Mouse (Mus musculus) urinary bladder, postnatal 36 days (tissue): ENCODE results near the gene Gng7.
A peak's percentile ranks its signal among the peaks of the same experiment; 100 is the strongest.

Source experiments
- DNase-seq, 2 experiments: peaks; one replicate each; pipeline ENCODE4 v3.0.0; 2022; ENCODE audit warnings: low spot score in 2 of 2, mixed read lengths in 1 of 2

Gene Gng7

DNA sequence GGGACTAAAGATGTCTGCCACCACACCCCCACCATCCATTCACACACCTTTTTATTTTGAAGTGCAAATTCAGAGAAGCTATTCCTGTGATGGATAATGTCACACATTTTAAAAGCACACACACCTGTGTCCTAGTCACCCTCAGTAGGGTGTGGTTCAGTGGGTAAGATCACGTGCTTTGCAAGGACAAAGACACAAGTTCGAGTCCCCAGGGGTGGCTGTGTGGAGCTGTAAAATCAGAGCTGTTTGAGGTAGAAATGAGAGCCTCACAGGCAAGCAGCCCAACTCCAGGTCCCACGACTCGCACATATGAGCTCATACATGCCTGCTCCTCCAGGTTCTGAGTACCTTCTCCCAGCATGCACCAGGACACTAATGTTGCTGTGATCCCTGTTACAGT lies 46.6 kb downstream of the Gng7 start:
- no peak for DNase-seq

DNA sequence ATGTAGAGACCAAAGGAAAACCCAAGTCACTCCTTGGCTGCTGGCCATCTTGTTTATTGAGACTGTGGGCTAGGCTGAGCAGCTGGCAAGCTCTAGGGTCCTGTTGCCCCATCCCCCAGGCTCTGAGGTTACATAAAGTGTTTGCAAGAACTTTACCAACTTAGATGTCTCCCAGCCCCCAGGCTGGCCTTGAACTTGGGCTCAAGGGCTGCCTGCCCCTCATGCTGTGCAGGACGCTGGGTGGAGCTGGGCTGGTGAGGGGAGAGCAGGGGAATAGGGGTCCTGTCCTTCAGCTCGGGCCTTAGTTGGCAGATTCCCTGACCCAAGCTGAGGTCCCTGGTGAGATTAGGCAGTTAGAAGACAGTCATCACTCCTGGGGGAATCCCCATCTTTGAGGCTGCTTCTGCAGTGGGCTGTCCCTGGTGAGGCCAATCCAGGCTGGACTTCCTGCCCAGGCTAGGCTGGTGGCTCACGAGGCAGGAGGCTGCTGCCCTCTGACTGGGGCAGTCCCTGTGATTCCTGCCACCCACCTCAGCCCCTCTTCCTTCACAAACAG lies 47.6 kb downstream of the Gng7 start:
- DNase-seq, result no peak

DNA sequence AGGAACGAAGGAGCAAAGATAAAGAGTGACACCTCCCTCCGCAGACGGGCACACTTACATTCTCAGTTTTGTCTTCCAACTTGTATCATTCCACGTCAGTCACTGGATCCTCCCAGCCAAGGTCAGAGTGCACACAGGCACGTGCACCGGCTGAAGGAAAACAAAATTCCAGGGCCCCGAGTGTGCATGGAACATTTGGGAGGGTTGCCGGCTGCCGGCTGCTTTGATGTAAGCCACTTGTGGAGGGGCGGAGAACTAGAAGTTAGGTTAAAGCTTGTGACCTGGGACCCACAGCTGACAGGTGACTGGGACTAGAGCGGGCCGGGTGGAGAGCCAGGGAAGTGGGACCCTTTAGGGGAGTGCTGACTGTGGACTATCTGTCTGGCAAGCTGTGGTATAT lies 48.4 kb downstream of the Gng7 start:
- no peak for DNase-seq

DNA sequence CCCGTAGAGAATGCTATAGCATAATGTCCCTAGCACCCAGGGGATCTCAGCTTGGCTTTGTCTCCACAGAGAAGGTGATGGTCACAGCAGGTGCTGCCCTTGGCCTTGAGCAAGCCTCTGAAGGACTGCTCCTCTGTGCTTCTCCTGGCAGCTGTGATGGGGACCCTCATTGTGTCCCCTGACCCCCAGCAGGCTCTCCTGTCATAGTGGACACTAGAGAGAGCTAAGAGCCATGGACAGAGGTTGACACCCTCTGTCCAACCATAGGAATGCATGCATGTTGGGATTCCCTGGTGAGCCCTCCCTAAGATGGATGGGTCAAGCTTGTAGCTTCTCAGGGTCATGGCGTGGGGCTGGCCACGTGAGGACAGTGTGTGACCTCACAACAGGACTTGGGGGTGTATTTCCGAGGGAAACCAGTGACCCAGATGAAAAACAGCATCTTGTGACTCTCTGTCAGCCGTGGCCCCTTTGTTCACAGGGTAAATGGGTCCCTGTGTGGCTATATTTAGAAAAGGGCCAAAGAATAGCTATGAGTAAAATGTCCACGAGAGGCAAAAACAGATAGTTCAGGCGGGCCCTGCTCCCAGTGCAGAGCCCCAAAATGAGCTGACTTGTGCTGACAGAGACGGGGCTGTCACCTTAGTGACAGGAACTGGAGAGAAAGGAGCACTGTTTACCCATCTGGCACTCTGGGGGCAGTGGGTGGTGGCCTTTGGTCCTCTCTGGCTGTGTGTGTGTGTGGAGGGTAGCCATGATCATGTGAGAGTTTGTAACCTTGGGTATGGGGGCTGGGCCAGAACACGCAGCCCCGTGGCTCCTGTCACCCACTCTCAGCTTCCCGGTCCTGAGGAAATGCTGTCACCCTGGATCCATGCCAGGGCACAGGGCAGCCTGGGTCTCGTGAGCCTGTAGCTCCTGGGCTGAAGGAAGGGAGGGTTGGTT lies 51.4 kb downstream of the Gng7 start:
- peak in 1 of 2 experiments; percentile 52 for DNase-seq

GRCm38 (mm10) chr10:80962585-80962984 lies 52.2 kb downstream of the Gng7 start:
- no peak for DNase-seq

- peak in 1 of 2 experiments; percentile 52 for DNase-seq
Measured at GRCm38 (mm10) chr10:80962051-80962472, 52.7 kb downstream of the Gng7 start.

DNA sequence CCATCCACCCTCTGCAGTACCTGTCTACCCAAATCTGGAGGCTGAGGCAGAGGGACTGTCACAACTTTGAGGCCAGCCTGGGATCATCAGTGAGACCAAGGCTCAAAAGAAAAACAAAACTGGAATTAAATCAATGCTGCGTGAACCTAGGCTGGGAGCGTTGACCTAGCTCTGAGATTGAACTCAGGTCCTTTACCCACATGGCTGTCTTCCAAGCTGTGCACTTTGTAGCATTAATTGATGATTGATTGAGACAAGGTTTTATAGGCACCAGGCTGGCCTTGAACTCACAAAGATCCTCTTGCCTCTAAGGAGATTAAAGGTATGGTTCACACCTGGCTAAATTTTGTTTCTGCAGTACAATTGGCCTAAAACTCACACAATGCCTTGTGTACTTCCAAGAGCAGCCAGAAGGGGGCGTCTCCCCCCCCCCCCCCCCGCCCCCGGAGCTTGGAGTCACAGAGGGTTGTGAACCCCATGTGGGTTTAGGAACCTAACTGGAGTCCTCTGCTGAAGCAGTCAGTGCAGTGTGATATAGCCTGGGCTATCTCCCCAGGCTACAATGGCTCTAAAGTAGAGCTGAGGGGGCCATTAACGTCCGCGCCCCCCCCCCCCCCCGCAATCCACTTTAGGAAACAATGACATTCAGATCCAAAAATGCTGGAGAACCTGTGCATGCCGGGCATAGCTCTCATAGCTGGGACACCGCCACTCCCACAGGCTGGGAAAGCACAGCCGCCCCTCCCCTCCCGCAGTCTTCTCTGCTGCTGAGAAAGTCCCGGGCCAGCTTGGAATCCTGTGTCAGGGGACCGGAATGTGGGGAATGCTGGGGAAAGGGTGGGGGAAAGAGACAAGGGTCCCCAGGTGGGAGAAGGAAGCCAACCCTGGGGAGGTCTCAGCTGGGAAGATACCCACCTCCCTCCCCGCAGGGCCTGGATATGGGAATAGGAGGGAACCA lies 53.9 kb downstream of the Gng7 start:
- DNase-seq, result no peak

DNA sequence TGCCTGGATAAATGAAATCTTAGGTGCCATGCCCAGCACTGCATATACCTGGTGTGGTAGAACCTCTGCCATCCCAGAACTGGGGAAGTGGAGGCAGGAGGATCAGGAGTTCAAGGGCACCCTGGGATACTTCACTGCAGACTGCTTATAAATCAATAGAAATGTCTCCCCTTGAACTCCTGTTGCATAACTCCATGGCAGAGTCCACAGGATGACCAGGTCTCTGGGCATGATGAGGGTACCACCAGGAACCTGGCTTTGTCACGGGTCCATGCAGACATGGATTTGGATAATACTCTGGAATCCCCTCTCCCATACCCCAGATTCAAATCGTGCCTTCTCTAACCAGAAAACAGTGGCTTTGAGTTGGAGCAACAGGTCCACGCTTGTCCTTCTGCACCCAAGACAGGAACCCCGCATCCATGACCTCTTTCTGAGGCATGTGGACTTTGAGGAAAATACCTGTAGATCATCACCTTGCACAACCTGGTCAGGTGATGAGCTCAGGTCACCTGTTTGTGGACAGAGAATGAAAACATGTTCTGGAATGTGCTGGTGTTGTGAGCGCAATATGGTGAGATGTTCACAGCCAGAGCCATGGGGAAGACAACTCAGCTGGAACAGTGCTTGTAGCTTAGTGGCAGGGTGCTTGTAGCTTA lies 55.6 kb downstream of the Gng7 start:
- DNase-seq, result no peak

DNA sequence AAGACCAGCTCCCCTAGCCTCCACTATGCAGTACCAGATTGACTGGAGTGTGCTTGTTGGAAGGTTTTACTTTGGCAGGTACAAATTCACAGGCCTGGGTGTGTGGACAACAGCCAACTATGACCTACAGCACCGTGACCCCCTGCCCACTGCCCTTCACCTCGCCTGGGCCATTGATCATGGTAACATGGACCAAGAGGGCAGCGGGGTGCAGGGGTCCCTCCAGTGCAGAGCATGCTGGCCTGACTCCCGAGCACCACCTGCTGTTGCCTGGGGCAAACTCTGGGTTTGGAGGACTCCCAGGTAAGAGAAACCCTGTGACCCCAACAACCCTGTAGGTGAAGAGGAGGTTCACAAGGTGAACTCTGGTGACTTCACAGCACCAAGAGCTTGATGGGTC lies 57.0 kb downstream of the Gng7 start:
- no peak for DNase-seq

DNA sequence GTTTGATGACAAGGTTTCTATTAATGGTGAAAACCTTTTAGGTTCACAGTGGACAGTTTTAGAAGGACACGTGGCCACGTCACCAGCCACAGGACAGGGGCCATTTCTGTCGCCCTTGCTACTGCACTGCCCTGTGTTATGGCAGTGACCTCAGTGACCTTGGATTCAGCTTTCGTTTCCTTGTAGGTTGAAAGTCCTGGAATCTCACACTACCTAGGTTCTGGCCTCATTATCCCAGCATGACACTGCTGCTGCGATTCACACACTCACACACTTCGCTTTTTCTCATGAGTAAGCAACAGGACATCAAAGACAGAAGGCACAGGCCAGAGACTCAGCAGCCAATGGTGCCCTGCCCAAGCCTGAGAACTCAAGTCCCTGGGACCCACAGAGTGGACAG lies 57.8 kb downstream of the Gng7 start:
- DNase-seq, result no peak

DNA sequence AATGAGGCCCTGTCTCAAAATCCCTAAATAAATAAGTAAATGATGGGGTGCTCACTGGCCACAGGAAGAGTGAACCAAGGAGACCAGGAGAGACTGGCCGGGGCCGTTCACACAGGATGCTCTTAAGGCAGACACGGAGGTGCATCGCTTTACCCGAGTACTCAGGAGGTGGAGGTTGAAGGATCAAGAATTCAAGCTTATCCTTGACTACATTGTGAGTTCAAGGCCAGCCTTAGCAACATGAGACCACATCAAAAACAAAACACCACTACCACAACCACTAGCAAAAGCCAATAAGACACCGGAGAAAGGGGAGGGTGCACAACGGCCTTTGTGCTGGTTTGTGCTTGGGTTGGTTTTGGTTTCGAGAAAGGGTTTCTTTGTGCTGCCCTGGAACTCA lies 58.4 kb downstream of the Gng7 start:
- no peak for DNase-seq

- no peak for DNase-seq
Measured at GRCm38 (mm10) chr10:80955536-80955935, 59.2 kb downstream of the Gng7 start.

GRCm38 (mm10) chr10:80954843-80955242 lies 59.9 kb downstream of the Gng7 start:
- no peak for DNase-seq

GRCm38 (mm10) chr10:80954415-80954814 lies 60.3 kb downstream of the Gng7 start:
- DNase-seq, result no peak

DNA sequence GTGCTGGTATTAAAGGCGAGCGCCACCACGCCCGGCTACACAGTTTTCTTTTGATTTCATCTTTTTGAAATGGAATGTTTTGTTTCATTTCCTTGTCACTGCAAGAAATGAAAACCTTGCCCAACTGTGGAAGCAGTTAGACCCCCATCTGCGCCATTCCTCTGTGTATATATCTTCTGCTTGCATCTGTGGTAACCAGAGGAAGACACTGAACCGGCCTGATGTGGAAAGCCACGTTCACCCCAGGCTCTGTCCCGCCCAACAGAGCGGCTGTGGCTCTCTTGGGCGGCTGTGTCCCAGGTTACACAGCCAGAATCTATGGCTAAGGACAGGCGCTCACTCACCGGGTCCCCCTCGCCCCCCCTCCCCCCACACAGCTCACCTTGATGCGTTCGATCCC lies 62.3 kb downstream of the Gng7 start:
- DNase-seq, result no peak

DNA sequence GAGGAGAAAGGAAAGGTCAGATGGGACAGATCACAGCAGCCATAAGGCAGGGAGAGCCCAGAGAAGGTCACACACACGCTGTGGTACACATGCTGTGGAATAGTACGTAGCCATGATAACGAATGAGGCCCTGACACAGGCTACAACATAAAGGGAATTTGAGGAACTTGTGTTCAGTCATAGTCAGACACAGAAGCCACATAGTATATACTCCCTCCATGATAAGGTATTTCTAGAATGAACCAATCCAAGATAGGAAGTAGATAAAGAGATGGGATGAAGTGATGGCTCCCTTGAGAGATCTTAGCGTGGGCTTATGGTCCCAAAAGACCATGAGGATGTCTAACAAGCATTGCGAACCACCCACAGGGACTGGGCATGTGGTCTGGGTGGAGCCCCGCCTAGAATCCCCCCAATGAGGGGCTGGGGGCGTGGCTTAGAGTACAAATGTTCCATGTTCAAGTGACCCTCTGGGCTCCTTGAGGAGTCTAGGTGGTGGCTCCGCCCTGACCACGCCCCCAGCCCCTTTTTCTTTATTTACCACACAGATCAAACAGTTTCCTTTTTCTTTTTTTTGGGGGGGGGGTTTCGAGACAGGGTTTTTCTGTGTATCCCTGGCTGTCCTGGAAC lies 62.9 kb downstream of the Gng7 start:
- DNase-seq, result no peak

DNA sequence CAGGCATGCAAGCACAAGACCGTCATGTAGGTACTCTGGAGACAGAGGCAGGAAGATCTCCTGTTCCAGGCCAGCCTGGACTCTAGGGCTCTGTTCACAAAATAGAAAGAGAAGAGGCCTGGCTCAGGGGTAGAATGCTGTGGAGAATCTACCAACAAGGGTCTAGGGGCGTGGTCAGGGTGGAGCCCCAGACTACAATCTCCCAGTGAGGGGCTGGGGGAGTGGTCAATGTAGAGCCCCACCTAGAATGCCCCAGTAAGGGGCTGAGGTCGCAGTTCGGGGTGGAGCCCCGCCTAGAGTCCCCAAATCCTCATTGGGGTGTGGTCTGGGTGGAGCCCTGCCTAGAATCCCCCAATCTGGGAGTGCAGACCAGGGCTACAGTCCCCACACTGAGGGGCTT lies 64.4 kb downstream of the Gng7 start:
- no peak for DNase-seq

- no peak for DNase-seq
Measured at GRCm38 (mm10) chr10:80949081-80949480, 65.7 kb downstream of the Gng7 start.

DNA sequence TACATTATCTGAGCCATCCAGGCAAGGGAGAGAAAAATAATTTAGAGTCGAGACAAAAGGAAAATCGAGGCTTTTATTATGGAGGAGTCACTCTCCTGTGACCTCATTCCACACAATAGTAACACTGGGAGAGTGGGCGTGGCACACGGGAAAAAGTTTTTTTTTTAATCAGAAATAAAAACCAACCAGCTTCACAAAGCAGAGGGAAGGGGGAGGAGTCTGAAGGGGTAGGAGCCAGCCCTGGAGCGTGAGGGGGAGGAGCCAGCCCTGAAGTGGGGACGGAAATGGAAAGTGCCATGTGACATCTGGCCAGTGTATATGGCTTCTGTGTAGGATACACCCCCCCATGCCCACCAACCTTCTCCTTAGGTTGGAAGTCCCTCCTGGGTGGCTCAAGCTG lies 66.2 kb downstream of the Gng7 start:
- DNase-seq, result no peak

- DNase-seq, result no peak
Measured at GRCm38 (mm10) chr10:80947802-80948201, 66.9 kb downstream of the Gng7 start.
